Mouse (Mus musculus) limb, embryonic 12.5 days (tissue): Measurements from ENCODE around the gene Lipt2. TPM values are rescaled to one million over a fixed set of nuclear protein-coding genes. Genes with fewer than 3 reads are reported as not detected.

Experiments used
- ATAC-seq: fragments of 200-750 bp; cut with Nextera tagmentation; 2 replicates; pipeline ENCODE4 v1.8.0; 2017; ENCODE audit warnings: low read depth, moderate TSS enrichment; ENCODE audit not compliant: insufficient number of reproducible peaks, insufficient read depth, low FRiP score, low TSS enrichment
- H3K27ac ChIP-seq: fragments of 300-500 bp; sonication (generic); 2 replicates; pipeline ENCODE4 v1.5.1; 2016; ENCODE audit warnings: mild to moderate bottlenecking, moderate library complexity
- H3K27me3 ChIP-seq: fragments of 300-500 bp; sonication (generic); 2 replicates; pipeline ENCODE4 v1.6.1; 2016; ENCODE audit warnings: mild to moderate bottlenecking, moderate library complexity
- H3K36me3 ChIP-seq: fragments of 300-500 bp; sonication (generic); 2 replicates; pipeline ENCODE4 v1.6.1; 2016; ENCODE audit warnings: mild to moderate bottlenecking, moderate library complexity
- H3K4me1 ChIP-seq: fragments of 300-500 bp; sonication (generic); replicated peaks from 2 replicates; pipeline ENCODE4 v1.6.1; 2016
- H3K4me2 ChIP-seq: fragments of 300-500 bp; sonication (generic); 2 replicates; pipeline ENCODE4 v1.6.1; 2016; ENCODE audit warnings: mild to moderate bottlenecking, moderate library complexity
- H3K4me3 ChIP-seq: fragments of 300-500 bp; sonication (generic); replicated peaks from 2 replicates; pipeline ENCODE4 v1.5.1; 2016; ENCODE audit warnings: mild to moderate bottlenecking
- H3K9ac ChIP-seq: fragments of 300-500 bp; sonication (generic); replicated peaks from 2 replicates; pipeline ENCODE4 v1.6.1; 2016; ENCODE audit warnings: mild to moderate bottlenecking, moderate library complexity
- H3K9me3 ChIP-seq: fragments of 300-500 bp; sonication (generic); 2 replicates; pipeline ENCODE4 v1.6.1; 2016; ENCODE audit warnings: mild to moderate bottlenecking, moderate library complexity
- WGBS: fragments of 180-500 bp; shearing (Covaris S2); methylation state at CpG from one replicate; pipeline ENCODE4 v1.1.7; 2016; 5-methylcytosine and 5-hydroxymethylcytosine counted together
- polyA plus RNA-seq: library from polyadenylated mRNA; unstranded; fragments of >200 nt; fragmentation: Nextera tagmentation; extraction: Ambion mirVana; gene quantifications from 2 replicates; pipeline ENCODE4 v1.2.1, GENCODE M21; 2016

The Lipt2 gene
- polyA plus RNA-seq, 1 experiment from 2014 or later: 26.2 TPM

GRCm38 (mm10) chr7:100130592-100130991 is 28.5 kb upstream of the Lipt2 start:
- 63% methylated on average over 6 of the region's 6 CpGs for WGBS

GRCm38 (mm10) chr7:100132379-100132778 is 26.7 kb upstream of the Lipt2 start:
- H3K9ac ChIP-seq: no peak overlapping the region
- H3K27ac ChIP-seq: peak overlapping the region; percentile 45; the same call in 1 of the 2 replicates
- H3K36me3 ChIP-seq: no peaks in the 10 kb centered on the region
- no peaks in the 10 kb centered on the region for H3K27me3 ChIP-seq
- no peak overlapping the region for H3K4me3 ChIP-seq
- H3K9me3 ChIP-seq: no peaks in the 10 kb centered on the region
- H3K4me1 ChIP-seq: no peaks in the 10 kb centered on the region
- peak; percentile 59; the same call in 1 of the 2 replicates for ATAC-seq
- H3K4me2 ChIP-seq: no peak overlapping the region
- 74% methylated on average over 1 of the region's 1 CpGs for WGBS

More at GRCm38 (mm10) chr7:100130592-100130991, 28.5 kb upstream of the Lipt2 start:
- Histone ChIP-seq H3K9me3 (no peaks in the 10 kb centered on the region), H3K9ac (no peak overlapping the region), H3K36me3 (no peaks in the 10 kb centered on the region), H3K4me1 (no peaks in the 10 kb centered on the region), H3K27ac (no peak overlapping the region), H3K4me3 (no peak overlapping the region), H3K4me2 (no peak overlapping the region), H3K27me3 (no peaks in the 10 kb centered on the region)
- no peak for ATAC-seq

GRCm38 (mm10) chr7:100137038-100137437 is 22.0 kb upstream of the Lipt2 start:
- Histone ChIP-seq H3K27me3 (no peaks in the 10 kb centered on the region), H3K36me3 (no peaks in the 10 kb centered on the region), H3K4me2 (no peak overlapping the region), H3K4me1 (no peaks in the 10 kb centered on the region), H3K9ac (no peak overlapping the region), H3K4me3 (no peak overlapping the region), H3K27ac (no peak overlapping the region), H3K9me3 (no peaks in the 10 kb centered on the region)
- 79% methylated on average over 9 of the region's 9 CpGs for WGBS
- ATAC-seq: no peak

DNA sequence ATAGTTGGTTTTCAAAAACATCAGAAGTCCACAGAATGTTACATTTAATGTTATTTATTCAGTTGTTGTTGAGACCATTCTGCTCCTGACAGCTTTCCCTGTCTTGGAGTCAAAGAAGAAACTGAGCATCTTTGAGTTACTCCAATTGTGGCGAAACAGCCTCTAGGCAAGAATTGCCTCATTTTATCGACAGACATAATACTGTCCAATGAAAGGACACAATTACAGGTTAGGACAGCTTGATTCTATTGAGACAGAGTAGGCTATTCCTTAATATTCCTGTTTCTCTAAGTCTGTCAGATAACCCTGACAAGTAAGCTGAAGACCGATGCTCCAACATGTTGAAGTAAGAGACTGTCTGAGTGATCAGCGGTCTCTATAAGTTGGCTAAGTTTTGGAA is 21.0 kb upstream of the Lipt2 start:
- WGBS: 92% methylated on average over 4 of the region's 4 CpGs
- no peak for ATAC-seq
- H3K36me3 ChIP-seq: no peaks in the 10 kb centered on the region
- no peak overlapping the region for H3K27ac ChIP-seq
- H3K4me3 ChIP-seq: no peak overlapping the region
- no peaks in the 10 kb centered on the region for H3K9me3 ChIP-seq
- H3K4me2 ChIP-seq: no peak overlapping the region
- H3K27me3 ChIP-seq: no peaks in the 10 kb centered on the region
- H3K9ac ChIP-seq: no peak overlapping the region
- no peaks in the 10 kb centered on the region for H3K4me1 ChIP-seq

DNA sequence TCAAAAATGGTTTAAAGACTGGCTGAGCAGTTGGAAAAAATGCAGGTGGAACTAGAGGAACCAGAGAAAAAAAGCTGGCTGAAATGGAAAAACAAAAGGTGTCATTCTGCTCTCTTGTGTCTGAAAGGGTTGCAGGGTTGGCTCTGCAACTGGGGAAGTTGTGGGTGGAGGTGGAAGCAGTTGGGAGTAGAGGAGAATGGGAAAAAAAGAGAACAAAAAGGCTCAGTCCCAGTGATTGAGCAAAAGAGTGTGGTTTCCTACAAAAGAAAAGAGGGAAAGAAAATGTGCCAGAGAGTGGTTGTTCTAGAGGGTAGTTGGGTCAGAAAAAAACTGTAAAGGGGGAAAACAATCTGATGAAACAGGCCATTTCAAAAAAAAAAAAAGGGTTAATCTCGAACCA is 18.5 kb upstream of the Lipt2 start:
- Histone ChIP-seq H3K4me3 (no peak overlapping the region), H3K9ac (no peak overlapping the region), H3K27me3 (no peaks in the 10 kb centered on the region), H3K36me3 (no peaks in the 10 kb centered on the region), H3K4me2 (no peak overlapping the region), H3K4me1 (no peaks in the 10 kb centered on the region), H3K9me3 (no peaks in the 10 kb centered on the region), H3K27ac (no peak overlapping the region)
- no peak for ATAC-seq
- 56% methylated on average over 1 of the region's 1 CpGs for WGBS

- no peaks in the 10 kb centered on the region for H3K4me1 ChIP-seq
- no peaks in the 10 kb centered on the region for H3K27me3 ChIP-seq
- 91% methylated on average over 4 of the region's 4 CpGs for WGBS
- H3K9ac ChIP-seq: no peak overlapping the region
- no peak overlapping the region for H3K4me3 ChIP-seq
- no peaks in the 10 kb centered on the region for H3K36me3 ChIP-seq
- ATAC-seq: no peak
- H3K9me3 ChIP-seq: no peaks in the 10 kb centered on the region
- H3K27ac ChIP-seq: no peak overlapping the region
- H3K4me2 ChIP-seq: no peak overlapping the region
Observed at GRCm38 (mm10) chr7:100148586-100148985, 10.5 kb upstream of the Lipt2 start.

DNA sequence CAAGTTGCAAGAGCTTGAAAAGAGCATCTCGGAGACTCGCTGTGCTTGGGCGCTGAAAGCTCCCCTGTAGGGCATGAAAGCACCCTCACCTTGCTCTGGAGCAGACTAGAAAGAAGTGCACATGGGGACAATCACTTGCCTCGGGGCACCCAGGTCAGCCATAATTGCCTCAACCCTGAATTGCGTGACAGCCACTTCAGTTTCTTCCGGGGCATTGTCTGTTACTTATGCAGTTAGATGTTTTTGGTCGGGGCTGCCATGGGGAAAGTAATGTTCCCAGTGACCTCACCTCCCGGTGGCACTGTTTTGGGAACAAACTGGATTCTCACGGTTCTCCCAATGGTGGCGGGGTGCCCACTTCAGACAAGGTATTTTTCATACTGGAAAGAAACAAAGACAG is 9.0 kb upstream of the Lipt2 start:
- Histone ChIP-seq H3K27me3 (no peaks in the 10 kb centered on the region), H3K36me3 (no peaks in the 10 kb centered on the region), H3K4me2 (no peak overlapping the region), H3K9me3 (no peaks in the 10 kb centered on the region), H3K4me3 (no peak overlapping the region), H3K9ac (no peak overlapping the region), H3K27ac (no peak overlapping the region), H3K4me1 (no peaks in the 10 kb centered on the region)
- 67% methylated on average over 10 of the region's 10 CpGs for WGBS
- ATAC-seq: no peak

DNA sequence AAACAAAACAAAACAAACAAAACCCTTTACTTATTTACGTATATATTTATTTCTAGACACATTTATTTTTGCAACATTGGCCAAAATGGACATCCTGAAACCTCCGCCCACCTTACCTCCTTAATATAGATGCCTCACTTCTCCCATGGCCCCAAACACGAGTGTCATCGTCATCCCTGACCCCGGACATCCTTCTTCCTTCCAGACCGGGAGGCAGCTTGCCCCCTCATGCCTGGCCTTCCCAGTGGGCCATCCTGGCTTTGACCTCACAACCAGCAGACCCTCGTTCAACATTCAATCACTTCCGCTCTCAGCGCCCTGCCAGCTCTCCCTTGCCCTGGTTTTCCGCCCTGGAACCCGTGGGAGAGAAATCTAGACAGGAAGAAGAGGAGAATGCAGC is 8.5 kb upstream of the Lipt2 start:
- H3K4me2 ChIP-seq: no peak overlapping the region
- no peak overlapping the region for H3K27ac ChIP-seq
- H3K27me3 ChIP-seq: no peaks in the 10 kb centered on the region

GRCm38 (mm10) chr7:100157669-100158068 is 1.4 kb upstream of the Lipt2 start:
- WGBS: 76% methylated on average over 4 of the region's 4 CpGs
- Histone ChIP-seq H3K4me2 (no peak overlapping the region), H3K4me3 (no peak overlapping the region), H3K9me3 (no peaks in the 10 kb centered on the region), H3K27me3 (no peaks in the 10 kb centered on the region), H3K27ac (no peak overlapping the region), H3K9ac (no peak overlapping the region), H3K4me1 (peaks cover 5% of the 10 kb centered on the region), H3K36me3 (no peaks in the 10 kb centered on the region; the same call in 1 of the 2 replicates)
- no peak for ATAC-seq

More for the DNA sequence above, 8.5 kb upstream of the Lipt2 start:
- H3K4me3 ChIP-seq: no peak overlapping the region
- H3K4me1 ChIP-seq: no peaks in the 10 kb centered on the region
- no peaks in the 10 kb centered on the region for H3K9me3 ChIP-seq
- H3K9ac ChIP-seq: no peak overlapping the region
- no peak for ATAC-seq
- H3K36me3 ChIP-seq: no peaks in the 10 kb centered on the region
- WGBS: 78% methylated on average over 11 of the region's 11 CpGs

- Histone ChIP-seq H3K27ac (peak overlapping the region; percentile 99), H3K9ac (peak overlapping the region; percentile 89), H3K4me3 (peak overlapping the region; percentile 83), H3K9me3 (no peaks in the 10 kb centered on the region), H3K27me3 (no peaks in the 10 kb centered on the region), H3K36me3 (no peaks in the 10 kb centered on the region; the same call in 1 of the 2 replicates), H3K4me1 (peaks cover 5% of the 10 kb centered on the region), H3K4me2 (peak overlapping the region; percentile 82)
- WGBS: 77% methylated on average over 7 of the region's 7 CpGs
- ATAC-seq: 0 out of 2 replicates have a peak, but pooled peaks have one; percentile 12
Observed at GRCm38 (mm10) chr7:100160006-100160405, 929 bp downstream of the Lipt2 start.

- H3K27me3 ChIP-seq: no peaks in the 10 kb centered on the region
- no peak for ATAC-seq
- H3K27ac ChIP-seq: no peak overlapping the region
- no peak overlapping the region for H3K4me2 ChIP-seq
- H3K36me3 ChIP-seq: no peaks in the 10 kb centered on the region; the same call in 1 of the 2 replicates
- H3K9ac ChIP-seq: no peak overlapping the region
- H3K4me3 ChIP-seq: no peak overlapping the region
- H3K4me1 ChIP-seq: peaks cover 5% of the 10 kb centered on the region
- WGBS: 78% methylated on average over 4 of the region's 4 CpGs
- H3K9me3 ChIP-seq: no peaks in the 10 kb centered on the region
Observed at GRCm38 (mm10) chr7:100163506-100163905, 4.4 kb downstream of the Lipt2 start.

GRCm38 (mm10) chr7:100168654-100169053 is 9.6 kb downstream of the Lipt2 start:
- H3K27ac ChIP-seq: no peak overlapping the region
- WGBS: 78% methylated on average over 11 of the region's 11 CpGs
- H3K4me3 ChIP-seq: no peak overlapping the region
- no peak overlapping the region for H3K9ac ChIP-seq
- no peaks in the 10 kb centered on the region for H3K4me1 ChIP-seq
- 0 out of 2 replicates have a peak, but pooled peaks cover 2% of the 10 kb centered on the region for H3K27me3 ChIP-seq
- no peak overlapping the region for H3K4me2 ChIP-seq
- H3K36me3 ChIP-seq: no peaks in the 10 kb centered on the region
- ATAC-seq: no peak
- H3K9me3 ChIP-seq: no peaks in the 10 kb centered on the region
